Mouse (Mus musculus) brain, embryonic 14.5 days (tissue): ENCODE data around the gene Itgb3.

Experiments used
- CTCF ChIP-seq: fragments of 200-500 bp; IDR thresholded peaks from 2 replicates; pipeline ENCODE4 v1.5.1; 2012; ENCODE audit warnings: inconsistent platforms, mild to moderate bottlenecking, moderate library complexity, borderline replicate concordance; ENCODE audit not compliant: insufficient read depth, insufficient read length; ENCODE audit errors: extremely low read depth
- POLR2A ChIP-seq: fragments of 200-500 bp; IDR thresholded peaks from 2 replicates; pipeline ENCODE4 v1.6.1; 2012; ENCODE audit warnings: mild to moderate bottlenecking, inconsistent platforms, borderline replicate concordance; ENCODE audit not compliant: poor library complexity, insufficient read depth, insufficient read length, severe bottlenecking; ENCODE audit errors: extremely low read depth

DNA sequence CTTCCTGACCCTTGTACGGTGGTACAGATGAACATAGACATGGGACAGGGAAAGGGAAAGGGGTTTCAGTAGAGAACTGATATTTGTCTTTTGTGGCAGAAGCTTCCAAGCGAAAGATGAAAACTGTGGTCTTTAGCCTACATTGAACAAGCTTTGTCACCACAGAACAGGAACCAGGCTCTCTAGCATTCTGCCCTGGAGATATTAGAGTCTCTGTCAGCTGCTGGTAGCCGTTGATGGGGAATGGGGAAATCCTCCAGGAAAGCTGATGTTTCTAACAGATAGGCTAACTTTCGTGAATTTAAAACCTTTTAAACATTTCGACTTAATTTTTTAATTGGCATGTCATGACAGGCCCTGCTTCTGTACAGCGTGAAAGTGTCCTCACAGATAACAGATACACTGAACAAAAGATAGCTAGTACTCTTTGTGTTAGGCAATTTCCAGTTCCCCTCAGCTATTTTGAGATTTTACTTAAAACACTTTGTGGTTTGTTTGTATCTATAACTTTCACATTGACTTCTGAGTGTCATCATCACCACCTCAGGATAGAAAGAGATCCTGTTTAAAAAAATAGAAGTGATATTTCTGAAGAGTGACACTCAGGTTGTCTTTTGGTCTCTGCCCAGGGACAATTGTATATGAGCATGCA is 1.4 kb downstream of the Itgb3 start:
- no peak for TF ChIP-seq CTCF
- TF ChIP-seq POLR2A: no peak
